Mouse (Mus musculus): Measurements from ENCODE around the gene Gstm7. TPM values are rescaled to one million over a fixed set of nuclear protein-coding genes. Genes with fewer than 3 reads are reported as not detected.

Gstm7 gene
- polyA plus RNA-seq, 1 experiment from 2014 or later, result 23.1 TPM

- ATAC-seq (replicated peaks; ENCODE audit: insufficient number of reproducible peaks, insufficient read depth, low FRiP score, low read depth), result no peak
- H3K9ac ChIP-seq, result no peak overlapping the region
- no peak overlapping the region for H3K4me3 ChIP-seq
- H3K9me3 ChIP-seq (replicated peaks), result no peaks in the 10 kb centered on the region
- H3K4me2 ChIP-seq, result no peak overlapping the region
- H3K27ac ChIP-seq, result no peak overlapping the region
- peaks cover 21% of the 10 kb centered on the region for H3K4me1 ChIP-seq (replicated peaks)
- WGBS, result 49% methylated on average over 3 of the region's 3 CpGs
- H3K36me3 ChIP-seq, result no peaks in the 10 kb centered on the region
- no peaks in the 10 kb centered on the region for H3K27me3 ChIP-seq
Measured at GRCm38 (mm10) chr3:107935268-107935667, 3.7 kb upstream of the Gstm7 start.

GRCm38 (mm10) chr3:107932128-107932527, 511 bp upstream of the Gstm7 start:
- WGBS, result 68% methylated on average over 6 of the region's 6 CpGs

GRCm38 (mm10) chr3:107931134-107931533, 483 bp downstream of the Gstm7 start:
- no peaks in the 10 kb centered on the region for H3K27me3 ChIP-seq
- H3K27ac ChIP-seq, result peak overlapping the region; percentile 82
- peak overlapping the region; percentile 46 for H3K4me3 ChIP-seq
- peak overlapping the region; percentile 63 for H3K4me2 ChIP-seq
- H3K36me3 ChIP-seq, result no peaks in the 10 kb centered on the region
- WGBS, result 68% methylated on average over 2 of the region's 2 CpGs
- ATAC-seq (replicated peaks; ENCODE audit: insufficient number of reproducible peaks, insufficient read depth, low FRiP score, low read depth), result no peak
- H3K9me3 ChIP-seq (replicated peaks), result no peaks in the 10 kb centered on the region
- H3K9ac ChIP-seq, result peak overlapping the region; percentile 40; the same call in 1 of the 2 replicates
- H3K4me1 ChIP-seq (replicated peaks), result peaks cover 13% of the 10 kb centered on the region

More at GRCm38 (mm10) chr3:107932128-107932527, 511 bp upstream of the Gstm7 start:
- no peaks in the 10 kb centered on the region for H3K27me3 ChIP-seq
- peaks cover 13% of the 10 kb centered on the region for H3K4me1 ChIP-seq (replicated peaks)
- H3K9me3 ChIP-seq (replicated peaks), result no peaks in the 10 kb centered on the region
- H3K4me2 ChIP-seq, result no peak overlapping the region
- peak overlapping the region; percentile 45; the same call in 1 of the 2 replicates for H3K27ac ChIP-seq
- H3K4me3 ChIP-seq, result no peak overlapping the region
- no peak for ATAC-seq (replicated peaks; ENCODE audit: insufficient number of reproducible peaks, insufficient read depth, low FRiP score, low read depth)
- no peaks in the 10 kb centered on the region for H3K36me3 ChIP-seq
- H3K9ac ChIP-seq, result no peak overlapping the region

DNA sequence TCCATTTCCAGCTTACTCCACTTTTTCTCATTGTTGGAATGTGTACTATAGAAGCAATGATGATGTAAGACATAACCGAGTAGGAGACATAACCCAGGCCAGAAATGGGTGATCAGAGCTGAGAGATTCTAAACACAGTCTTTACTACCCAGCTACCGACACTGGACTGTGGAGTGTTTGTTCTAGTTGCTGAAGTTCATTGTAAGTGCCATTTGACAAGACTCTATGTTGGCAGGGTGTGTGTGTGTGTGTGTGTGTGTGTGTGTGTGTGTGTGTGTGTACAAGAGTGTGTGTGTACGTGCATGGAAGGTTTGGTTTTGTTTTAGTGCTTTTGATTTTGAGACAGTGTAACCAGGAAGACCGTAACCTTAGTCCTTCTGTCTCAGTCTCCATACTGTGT, 1.9 kb downstream of the Gstm7 start:
- no peak for ATAC-seq (replicated peaks; ENCODE audit: insufficient number of reproducible peaks, insufficient read depth, low FRiP score, low read depth)
- Histone ChIP-seq H3K4me2 (no peak overlapping the region), H3K4me3 (no peak overlapping the region), H3K27me3 (no peaks in the 10 kb centered on the region), H3K36me3 (no peaks in the 10 kb centered on the region), H3K9ac (no peak overlapping the region), H3K27ac (no peak overlapping the region), H3K4me1 (replicated peaks) (peaks cover 13% of the 10 kb centered on the region), H3K9me3 (replicated peaks) (no peaks in the 10 kb centered on the region)
- 74% methylated on average over 4 of the region's 4 CpGs for WGBS

GRCm38 (mm10) chr3:107929243-107929642, 2.4 kb downstream of the Gstm7 start:
- no peak overlapping the region for H3K4me3 ChIP-seq
- no peaks in the 10 kb centered on the region for H3K36me3 ChIP-seq
- 77% methylated on average over 4 of the region's 4 CpGs for WGBS
- H3K27ac ChIP-seq, result no peak overlapping the region
- H3K9ac ChIP-seq, result no peak overlapping the region
- H3K4me2 ChIP-seq, result no peak overlapping the region
- no peaks in the 10 kb centered on the region for H3K9me3 ChIP-seq (replicated peaks)
- no peak for ATAC-seq (replicated peaks; ENCODE audit: insufficient number of reproducible peaks, insufficient read depth, low FRiP score, low read depth)
- H3K27me3 ChIP-seq, result no peaks in the 10 kb centered on the region
- peaks cover 13% of the 10 kb centered on the region for H3K4me1 ChIP-seq (replicated peaks)

DNA sequence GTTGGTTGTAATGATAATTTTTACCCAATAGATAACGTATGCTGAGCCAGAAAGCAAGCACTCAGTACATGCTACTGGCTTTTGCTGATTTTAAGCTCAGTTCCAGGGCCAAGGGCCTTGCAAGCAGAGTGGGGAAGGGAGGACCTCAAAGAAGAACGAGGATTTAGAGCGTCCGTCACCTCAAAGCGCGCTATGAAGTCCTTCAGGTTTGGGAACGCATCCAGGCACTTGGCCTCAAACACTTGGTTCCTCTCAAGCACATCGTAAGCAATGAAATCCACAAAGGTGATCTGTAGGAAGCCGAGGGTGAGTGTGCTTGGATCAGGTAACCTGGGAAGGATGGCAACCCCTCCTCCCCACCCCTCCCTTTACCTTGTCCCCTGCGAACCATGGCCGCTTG, 2.9 kb downstream of the Gstm7 start:
- Histone ChIP-seq H3K27ac (no peak overlapping the region), H3K4me1 (replicated peaks) (peaks cover 13% of the 10 kb centered on the region), H3K4me3 (no peak overlapping the region), H3K9ac (no peak overlapping the region), H3K9me3 (replicated peaks) (no peaks in the 10 kb centered on the region), H3K4me2 (no peak overlapping the region), H3K27me3 (no peaks in the 10 kb centered on the region), H3K36me3 (no peaks in the 10 kb centered on the region)
- WGBS, result 80% methylated on average over 11 of the region's 11 CpGs
- no peak for ATAC-seq (replicated peaks; ENCODE audit: insufficient number of reproducible peaks, insufficient read depth, low FRiP score, low read depth)

GRCm38 (mm10) chr3:107927841-107928240, 3.8 kb downstream of the Gstm7 start:
- ATAC-seq (replicated peaks; ENCODE audit: insufficient number of reproducible peaks, insufficient read depth, low FRiP score, low read depth), result no peak
- H3K36me3 ChIP-seq, result no peaks in the 10 kb centered on the region
- no peaks in the 10 kb centered on the region for H3K9me3 ChIP-seq (replicated peaks)
- no peaks in the 10 kb centered on the region for H3K27me3 ChIP-seq
- H3K4me1 ChIP-seq (replicated peaks), result peaks cover 13% of the 10 kb centered on the region
- WGBS, result 76% methylated on average over 3 of the region's 3 CpGs
- no peak overlapping the region for H3K4me2 ChIP-seq
- no peak overlapping the region for H3K27ac ChIP-seq
- H3K9ac ChIP-seq, result no peak overlapping the region
- H3K4me3 ChIP-seq, result no peak overlapping the region

DNA sequence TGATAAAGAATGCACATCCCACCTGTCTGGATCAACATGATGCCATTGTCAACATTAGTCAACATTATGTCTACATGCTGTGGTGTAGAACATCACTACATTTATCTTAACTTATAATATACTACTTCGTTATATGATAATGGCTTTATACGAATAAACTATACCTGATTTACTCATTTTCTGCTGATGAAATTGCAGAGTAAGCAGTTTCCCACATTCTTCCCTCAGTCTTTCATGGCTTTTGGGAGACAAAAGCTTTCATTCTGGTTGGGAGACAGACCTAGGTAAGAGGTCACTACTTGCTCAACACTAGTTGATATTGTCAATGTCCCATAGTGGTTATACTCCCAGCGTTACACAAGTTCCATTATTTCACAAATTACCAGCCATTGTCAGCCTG, 6.3 kb downstream of the Gstm7 start:
- Histone ChIP-seq H3K4me3 (no peak overlapping the region), H3K9ac (no peak overlapping the region), H3K9me3 (replicated peaks) (no peaks in the 10 kb centered on the region), H3K4me2 (no peak overlapping the region), H3K4me1 (replicated peaks) (no peaks in the 10 kb centered on the region), H3K27me3 (no peaks in the 10 kb centered on the region), H3K27ac (no peak overlapping the region), H3K36me3 (no peaks in the 10 kb centered on the region)
- ATAC-seq (replicated peaks; ENCODE audit: insufficient number of reproducible peaks, insufficient read depth, low FRiP score, low read depth), result no peak
- 80% methylated on average over 3 of the region's 3 CpGs for WGBS

DNA sequence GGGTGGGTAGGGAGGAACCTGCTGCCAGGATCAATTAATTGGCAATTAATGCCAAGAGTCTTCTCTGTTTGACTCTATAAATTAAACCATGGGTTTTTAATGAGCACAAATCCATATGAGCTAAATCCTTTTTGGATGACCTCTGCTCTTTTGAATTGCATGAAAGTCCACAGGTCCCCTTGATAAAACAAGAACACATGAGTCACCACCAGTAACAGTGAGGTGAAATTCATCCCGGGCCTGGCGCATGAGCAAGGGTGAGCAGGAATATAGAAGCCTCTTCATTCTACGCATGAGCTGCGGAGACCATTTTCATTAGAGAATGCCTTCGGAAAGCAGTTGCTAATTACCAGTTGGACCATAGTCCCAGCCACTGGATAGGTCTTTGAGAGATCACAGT, 11.3 kb downstream of the Gstm7 start:
- no peaks in the 10 kb centered on the region for H3K4me1 ChIP-seq (replicated peaks)
- H3K9me3 ChIP-seq (replicated peaks), result no peaks in the 10 kb centered on the region
- 0 out of 2 replicates have a peak, but pooled peaks cover 3% of the 10 kb centered on the region for H3K27me3 ChIP-seq
- WGBS, result 88% methylated on average over 5 of the region's 5 CpGs
- H3K27ac ChIP-seq, result no peak overlapping the region
- no peak overlapping the region for H3K4me2 ChIP-seq
- H3K4me3 ChIP-seq, result no peak overlapping the region
- no peak for ATAC-seq (replicated peaks; ENCODE audit: insufficient number of reproducible peaks, insufficient read depth, low FRiP score, low read depth)
- no peak overlapping the region for H3K9ac ChIP-seq
- H3K36me3 ChIP-seq, result no peaks in the 10 kb centered on the region

DNA sequence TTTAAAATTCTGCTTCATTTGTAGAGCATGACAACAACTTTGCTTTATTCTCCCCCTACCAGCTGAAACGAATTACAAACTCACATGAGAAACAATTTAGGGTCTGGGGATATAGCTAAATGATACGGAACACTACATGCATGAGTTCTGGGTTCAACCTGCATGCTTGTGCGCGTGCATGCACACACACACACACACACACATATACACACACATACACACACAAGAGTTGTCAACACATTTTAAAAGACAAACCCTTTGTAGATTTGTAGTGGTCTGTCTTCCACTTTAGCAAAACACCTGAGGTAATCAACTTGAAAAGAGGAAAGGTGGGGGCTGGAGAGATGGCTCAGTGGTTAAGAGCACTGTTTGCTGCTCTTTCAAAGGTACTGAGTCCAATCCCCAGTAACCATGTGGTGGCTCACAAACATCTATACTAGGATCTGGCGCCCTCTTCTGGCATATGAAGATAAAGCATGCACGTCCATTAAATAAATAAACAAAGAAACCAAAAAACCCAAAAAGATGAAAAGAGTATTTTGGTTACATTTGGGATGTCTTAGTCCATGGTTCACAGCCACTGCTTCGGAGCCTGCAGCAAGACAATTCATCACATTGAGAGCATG, 13.7 kb downstream of the Gstm7 start:
- Histone ChIP-seq H3K27ac (no peak overlapping the region), H3K36me3 (no peaks in the 10 kb centered on the region), H3K27me3 (0 out of 2 replicates have a peak, but pooled peaks cover 3% of the 10 kb centered on the region), H3K4me2 (no peak overlapping the region), H3K9me3 (replicated peaks) (no peaks in the 10 kb centered on the region), H3K4me3 (no peak overlapping the region), H3K9ac (no peak overlapping the region), H3K4me1 (replicated peaks) (no peaks in the 10 kb centered on the region)
- no peak for ATAC-seq (replicated peaks; ENCODE audit: insufficient number of reproducible peaks, insufficient read depth, low FRiP score, low read depth)
- 54% methylated on average over 7 of the region's 7 CpGs for WGBS

- H3K4me3 ChIP-seq, result no peak overlapping the region
- 78% methylated on average over 3 of the region's 3 CpGs for WGBS
- no peaks in the 10 kb centered on the region for H3K9me3 ChIP-seq (replicated peaks)
- H3K4me2 ChIP-seq, result no peak overlapping the region
- ATAC-seq (replicated peaks; ENCODE audit: insufficient number of reproducible peaks, insufficient read depth, low FRiP score, low read depth), result no peak
- H3K27me3 ChIP-seq, result 0 out of 2 replicates have a peak, but pooled peaks cover 3% of the 10 kb centered on the region
- H3K4me1 ChIP-seq (replicated peaks), result no peaks in the 10 kb centered on the region
- no peak overlapping the region for H3K9ac ChIP-seq
- H3K36me3 ChIP-seq, result no peaks in the 10 kb centered on the region
- H3K27ac ChIP-seq, result no peak overlapping the region
Measured at GRCm38 (mm10) chr3:107917097-107917496, 14.5 kb downstream of the Gstm7 start.

DNA sequence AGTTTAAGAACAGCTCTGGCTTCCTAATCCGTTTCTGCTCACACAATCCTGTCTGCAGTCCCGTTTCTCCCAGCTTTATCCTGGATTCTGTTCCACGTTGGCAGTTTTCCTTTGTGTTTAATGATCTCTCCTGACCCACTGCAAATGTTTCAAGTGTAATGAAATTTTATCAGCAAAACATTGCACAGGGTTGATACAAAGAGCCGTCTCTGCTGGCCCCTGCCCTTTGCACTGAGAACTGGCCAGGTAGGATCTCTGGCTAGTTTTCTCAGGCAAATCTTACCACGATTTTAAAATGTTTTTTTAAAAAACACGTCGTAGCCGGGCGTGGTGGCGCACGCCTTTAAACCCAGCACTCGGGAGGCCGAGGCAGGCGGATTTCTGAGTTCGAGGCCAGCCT, 14.9 kb downstream of the Gstm7 start:
- Histone ChIP-seq H3K27me3 (0 out of 2 replicates have a peak, but pooled peaks cover 3% of the 10 kb centered on the region), H3K9ac (no peak overlapping the region), H3K4me3 (no peak overlapping the region), H3K9me3 (replicated peaks) (no peaks in the 10 kb centered on the region), H3K4me1 (replicated peaks) (no peaks in the 10 kb centered on the region), H3K36me3 (no peaks in the 10 kb centered on the region), H3K4me2 (no peak overlapping the region), H3K27ac (no peak overlapping the region)
- 75% methylated on average over 15 of the region's 15 CpGs for WGBS
- no peak for ATAC-seq (replicated peaks; ENCODE audit: insufficient number of reproducible peaks, insufficient read depth, low FRiP score, low read depth)
